Mouse (Mus musculus) limb, embryonic 14.5 days (tissue): ENCODE data around the gene Tradd. TPM values are rescaled to one million over a fixed set of nuclear protein-coding genes. Genes with fewer than 3 reads are reported as not detected.
A peak's percentile ranks its signal among the peaks of the same experiment; 100 is the strongest.

ENCODE experiments used
- ATAC-seq: fragments of 200-750 bp; cut with Nextera tagmentation; 2 replicates; pipeline ENCODE4 v1.8.0; 2017; ENCODE audit warnings: low read depth, moderate number of reproducible peaks, moderate TSS enrichment; ENCODE audit not compliant: low FRiP score
- DNase-seq: peaks from one replicate; pipeline ENCODE4 v3.0.0-alpha.2; 2015; ENCODE audit warnings: low spot score
- H3K27ac ChIP-seq: fragments of 300-500 bp; sonication (generic); replicated peaks from 2 replicates; pipeline ENCODE4 v1.5.1; 2014; ENCODE audit warnings: low read depth, mild to moderate bottlenecking, low read length, moderate library complexity, mixed read lengths
- H3K27me3 ChIP-seq: fragments of 300-500 bp; sonication (generic); 2 replicates; pipeline ENCODE4 v1.6.1; 2014; ENCODE audit warnings: low read length, mixed read lengths; ENCODE audit not compliant: control insufficient read depth, insufficient read depth
- H3K36me3 ChIP-seq: fragments of 300-500 bp; sonication (generic); 2 replicates; pipeline ENCODE4 v1.6.1; 2014; ENCODE audit warnings: mild to moderate bottlenecking, low read length, moderate library complexity, mixed read lengths; ENCODE audit not compliant: control insufficient read depth, insufficient read depth
- H3K4me1 ChIP-seq: fragments of 300-500 bp; sonication (generic); 2 replicates; pipeline ENCODE4 v1.6.1; 2014; ENCODE audit warnings: antibody characterized with exemption, low read length, mixed read lengths; ENCODE audit not compliant: control insufficient read depth, insufficient read depth
- H3K4me2 ChIP-seq: fragments of 300-500 bp; sonication (generic); replicated peaks from 2 replicates; pipeline ENCODE4 v1.6.1; 2014; ENCODE audit warnings: low read depth, mild to moderate bottlenecking, low read length, moderate library complexity; ENCODE audit not compliant: severe bottlenecking
- H3K4me3 ChIP-seq: fragments of 300-500 bp; sonication (generic); replicated peaks from 2 replicates; pipeline ENCODE4 v1.5.1; 2014; ENCODE audit warnings: low read length
- H3K9ac ChIP-seq: fragments of 300-500 bp; sonication (generic); 2 replicates; pipeline ENCODE4 v1.6.1; 2014; ENCODE audit warnings: mild to moderate bottlenecking, low read depth, low read length, moderate library complexity; ENCODE audit not compliant: severe bottlenecking
- H3K9me3 ChIP-seq: fragments of 300-500 bp; sonication (generic); 2 replicates; pipeline ENCODE4 v1.6.1; 2016; ENCODE audit warnings: low read length; ENCODE audit not compliant: control insufficient read depth
- POLR2A ChIP-seq: fragments of 200-500 bp; IDR thresholded peaks from 2 replicates; pipeline ENCODE4 v1.8.0; 2012; ENCODE audit warnings: inconsistent platforms, mild to moderate bottlenecking, moderate library complexity, borderline replicate concordance; ENCODE audit not compliant: insufficient read depth, insufficient read length; ENCODE audit errors: extremely low read depth
- WGBS: fragments of 180-500 bp; shearing (Covaris S2); extraction: QIAGEN DNeasy Blood & Tissue Kit; methylation state at CpG from one replicate; pipeline ENCODE4 v1.1.7; 2014; 5-methylcytosine and 5-hydroxymethylcytosine counted together
- polyA plus RNA-seq, 2 experiments: library from polyadenylated mRNA; depleted of rRNA in 1 of 2; stranded (reverse) in 1 of 2; unstranded in 1 of 2; fragments of >200 nt; fragmentation: Nextera tagmentation in 1 of 2; extraction: Ambion mirVana in 1 of 2; gene quantifications; 2 replicates each; pipeline versions ENCODE4 v1.2.1 to v1.2.3; 2012 to 2014

The Tradd gene
- polyA plus RNA-seq, 2 experiments = 12.8 to 26.2 TPM

DNA sequence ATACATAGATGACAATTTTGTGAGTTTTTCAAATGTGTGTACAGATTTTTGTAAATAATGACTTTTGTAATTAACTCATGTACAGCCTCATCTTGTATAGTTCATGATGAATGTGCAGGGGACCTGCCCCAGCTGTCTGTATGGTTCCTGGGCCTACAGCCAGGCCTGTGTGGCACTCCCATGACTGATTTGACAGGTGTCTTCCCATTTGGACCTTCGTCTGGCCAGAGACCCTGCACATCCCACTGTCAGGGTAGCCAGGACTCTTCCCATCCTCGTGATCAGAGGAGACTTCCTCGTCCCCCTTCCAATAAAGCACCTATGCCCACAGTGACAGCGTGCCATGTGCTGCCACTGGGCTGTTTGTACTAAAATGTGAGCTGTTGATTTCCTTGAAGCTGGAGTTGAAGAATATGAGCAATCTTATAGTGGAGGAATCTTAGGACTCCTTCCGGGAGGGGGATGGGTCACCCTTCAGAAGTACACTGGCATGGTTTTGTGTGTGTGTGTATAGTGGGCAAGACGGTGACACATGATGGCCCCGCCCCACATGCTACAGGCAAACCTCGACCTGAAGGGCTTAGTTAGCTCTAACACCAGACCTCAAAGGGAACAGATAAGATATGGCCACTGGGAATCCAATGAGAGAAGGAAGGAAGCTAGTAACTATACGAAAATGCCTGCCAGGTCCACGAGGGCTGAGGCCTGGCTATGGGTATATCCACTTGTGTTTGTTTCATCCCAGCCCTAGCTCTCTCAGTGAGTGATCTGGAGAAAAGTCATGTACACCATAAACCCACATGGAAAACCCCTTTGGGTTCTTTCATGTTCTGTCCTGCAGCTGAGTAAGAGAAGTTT lies 11.5 kb downstream of the Tradd start:
- H3K9me3 ChIP-seq = no peaks in the 10 kb centered on the region
- no peak for TF ChIP-seq POLR2A
- ATAC-seq (no peak), DNase-seq (no peak)
- peak overlapping the region; percentile 83; the same call in 1 of the 2 replicates for H3K4me2 ChIP-seq
- peak overlapping the region; percentile 65; the same call in 1 of the 2 replicates for H3K4me3 ChIP-seq
- H3K4me1 ChIP-seq = peaks cover 14% of the 10 kb centered on the region
- H3K9ac ChIP-seq = no peak overlapping the region
- H3K36me3 ChIP-seq = peaks cover 58% of the 10 kb centered on the region
- H3K27ac ChIP-seq = no peak overlapping the region
- peaks cover 8% of the 10 kb centered on the region for H3K27me3 ChIP-seq
- WGBS = 85% methylated on average over 10 of the region's 10 CpGs

- H3K4me2 ChIP-seq = no peak overlapping the region
- no peak for TF ChIP-seq POLR2A
- no peak overlapping the region for H3K9ac ChIP-seq
- no peaks in the 10 kb centered on the region for H3K9me3 ChIP-seq
- peaks cover 14% of the 10 kb centered on the region for H3K4me1 ChIP-seq
- H3K4me3 ChIP-seq = no peak overlapping the region
- DNase-seq (no peak), ATAC-seq (no peak)
- peaks cover 66% of the 10 kb centered on the region for H3K36me3 ChIP-seq
- peaks cover 4% of the 10 kb centered on the region; the same call in 1 of the 2 replicates for H3K27me3 ChIP-seq
- no peak overlapping the region for H3K27ac ChIP-seq
- 95% methylated on average over 6 of the region's 6 CpGs for WGBS
These were observed 12.5 kb downstream of the Tradd start for GRCm38 (mm10) chr8:105251954-105252353.

DNA sequence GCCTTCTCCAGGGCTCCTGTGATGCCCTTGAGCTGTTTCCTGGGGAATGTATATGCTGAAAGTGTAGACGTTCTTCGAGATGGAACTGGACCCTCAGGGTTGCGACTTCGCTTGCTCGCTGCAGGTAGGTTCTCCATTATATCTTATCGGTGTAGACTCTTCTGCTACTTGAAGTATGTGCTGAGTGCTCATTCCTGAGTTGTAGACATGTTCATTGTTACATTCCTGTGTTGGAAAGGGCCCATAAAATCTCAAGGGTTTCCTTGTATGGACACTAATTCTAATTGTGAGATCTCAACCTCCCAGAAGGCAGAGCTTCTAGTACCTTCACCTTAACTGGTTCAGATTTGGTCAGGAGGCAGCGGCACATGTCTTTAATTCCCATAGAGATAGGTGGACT lies 23.4 kb downstream of the Tradd start:
- DNase-seq = no peak
- no peak for TF ChIP-seq POLR2A
- no peak overlapping the region for H3K27ac ChIP-seq
- H3K36me3 ChIP-seq = peaks cover 44% of the 10 kb centered on the region
- no peak overlapping the region for H3K9ac ChIP-seq
- no peak overlapping the region for H3K4me3 ChIP-seq
- 97% methylated on average over 7 of the region's 7 CpGs for WGBS
- H3K4me1 ChIP-seq = no peaks in the 10 kb centered on the region
- no peak for ATAC-seq
- no peaks in the 10 kb centered on the region for H3K27me3 ChIP-seq
- no peak overlapping the region for H3K4me2 ChIP-seq
- H3K9me3 ChIP-seq = no peaks in the 10 kb centered on the region

- Histone ChIP-seq H3K9ac (no peak overlapping the region), H3K4me3 (no peak overlapping the region), H3K36me3 (peaks cover 54% of the 10 kb centered on the region), H3K4me1 (no peaks in the 10 kb centered on the region), H3K4me2 (no peak overlapping the region), H3K27me3 (no peaks in the 10 kb centered on the region), H3K27ac (no peak overlapping the region), H3K9me3 (no peaks in the 10 kb centered on the region)
- TF ChIP-seq POLR2A = no peak
- DNase-seq (no peak), ATAC-seq (no peak)
- 87% methylated on average over 14 of the region's 14 CpGs for WGBS
These were observed 26.8 kb downstream of the Tradd start for GRCm38 (mm10) chr8:105237442-105238142.

GRCm38 (mm10) chr8:105235206-105235605 lies 29.2 kb downstream of the Tradd start:
- TF ChIP-seq POLR2A = no peak
- H3K4me3 ChIP-seq = no peak overlapping the region
- ATAC-seq (no peak), DNase-seq (no peak)
- H3K4me1 ChIP-seq = no peaks in the 10 kb centered on the region
- 71% methylated on average over 1 of the region's 1 CpGs for WGBS
- peaks cover 36% of the 10 kb centered on the region for H3K36me3 ChIP-seq
- no peak overlapping the region for H3K4me2 ChIP-seq
- H3K27ac ChIP-seq = no peak overlapping the region
- no peaks in the 10 kb centered on the region for H3K9me3 ChIP-seq
- no peaks in the 10 kb centered on the region for H3K27me3 ChIP-seq
- H3K9ac ChIP-seq = no peak overlapping the region
